Mouse (Mus musculus): ENCODE results near the gene Krtap19-1.

DNA sequence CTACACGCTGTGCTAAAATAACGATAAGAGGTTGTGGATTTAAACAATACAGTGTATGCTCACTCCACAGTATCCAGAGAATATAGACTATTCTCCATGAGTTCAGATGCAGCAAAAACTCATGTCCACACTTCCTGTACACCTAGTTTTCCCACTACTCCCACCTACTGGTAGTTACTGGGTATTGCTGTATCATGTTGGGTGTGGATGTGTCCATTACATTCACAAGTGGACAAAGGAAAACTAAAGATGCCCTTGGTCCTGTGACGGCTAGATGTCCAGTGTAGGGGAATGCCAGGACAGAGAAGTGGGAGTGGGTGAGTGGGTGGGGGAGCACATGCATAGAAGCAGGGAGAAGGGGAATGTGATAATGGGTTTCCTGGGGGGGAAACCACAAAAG is 45.5 kb downstream of the Krtap19-1 start:
- TF ChIP-seq CTCF (IDR thresholded peaks at IDR 0.05; ENCODE audit: borderline replicate concordance, insufficient read depth, low read depth, low read length) (peak; percentile 37; the same call in 1 of the 2 replicates), POLR2A (IDR thresholded peaks at IDR 0.05; ENCODE audit: borderline replicate concordance, insufficient read depth, low read length) (no peak)

All from cerebellum, adult 2 months (tissue).